Mouse (Mus musculus) spleen, embryonic (tissue): ENCODE data around the gene Pde3a.
"Not testable (repeated sequence)": the region's sequence is repeated elsewhere in the genome, so short reads cannot be mapped to it uniquely, and the experiment has no call there.

ENCODE experiments used
- CTCF ChIA-PET: fragments of 350-600 bp; sonication (Branson Sonifier 250); formaldehyde crosslinking; loops from one replicate; lab custom pipeline; 2022; lab: Charles Lee

Gene Pde3a

DNA sequence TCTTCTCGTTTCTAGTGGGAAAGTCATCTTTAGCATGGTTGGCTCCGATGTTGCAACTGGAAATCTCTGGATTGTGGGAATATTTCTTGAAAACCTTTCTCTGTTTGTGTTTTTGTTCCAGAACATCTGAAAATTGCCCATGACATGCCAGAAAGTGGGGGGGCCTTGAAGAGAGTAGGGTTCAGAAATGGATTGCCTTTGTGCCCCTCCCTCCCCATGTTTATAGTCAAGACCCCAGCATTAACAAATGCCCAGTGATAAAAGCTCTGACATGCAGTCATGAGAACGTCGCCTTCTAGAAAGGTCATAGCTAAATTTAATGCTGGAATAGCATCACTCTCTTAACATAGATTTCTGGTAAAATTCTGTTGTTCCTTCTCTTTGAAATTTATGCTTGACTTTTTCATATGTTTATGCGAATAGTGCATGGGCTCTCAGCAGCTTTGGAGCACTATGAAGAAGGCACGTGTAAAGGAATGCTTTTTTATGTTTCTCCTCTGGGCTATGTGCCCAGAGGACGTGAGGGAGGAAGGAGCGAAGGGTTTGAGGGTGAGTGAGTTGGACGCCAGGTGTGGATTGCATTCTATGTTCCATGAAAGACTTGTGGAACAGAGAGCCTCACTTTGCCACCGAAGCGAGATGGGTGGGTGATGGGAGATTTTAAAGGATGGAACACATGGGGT is 19.0 kb downstream of the Pde3a start:
- CTCF ChIA-PET = no interaction called here

DNA sequence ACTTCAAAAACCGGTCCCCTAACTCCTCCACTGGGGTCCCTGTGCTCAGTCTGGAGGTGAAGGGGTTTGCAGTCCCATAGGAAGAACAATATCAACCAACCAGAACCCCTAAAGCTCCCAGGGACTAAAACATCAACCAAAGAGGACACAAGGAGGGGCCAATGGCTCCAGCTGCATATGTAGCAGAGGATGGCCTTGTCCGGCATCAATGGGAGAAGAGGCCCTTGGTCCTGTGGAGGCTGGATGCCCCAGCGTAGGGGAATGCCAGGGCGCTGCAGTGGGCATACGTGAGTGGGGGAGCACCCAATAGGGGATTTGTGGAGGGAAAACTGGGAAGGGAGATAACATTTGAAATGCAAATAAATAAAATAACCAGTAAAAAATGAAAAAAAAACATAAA is 19.8 kb downstream of the Pde3a start:
- CTCF ChIA-PET = no interaction called here

DNA sequence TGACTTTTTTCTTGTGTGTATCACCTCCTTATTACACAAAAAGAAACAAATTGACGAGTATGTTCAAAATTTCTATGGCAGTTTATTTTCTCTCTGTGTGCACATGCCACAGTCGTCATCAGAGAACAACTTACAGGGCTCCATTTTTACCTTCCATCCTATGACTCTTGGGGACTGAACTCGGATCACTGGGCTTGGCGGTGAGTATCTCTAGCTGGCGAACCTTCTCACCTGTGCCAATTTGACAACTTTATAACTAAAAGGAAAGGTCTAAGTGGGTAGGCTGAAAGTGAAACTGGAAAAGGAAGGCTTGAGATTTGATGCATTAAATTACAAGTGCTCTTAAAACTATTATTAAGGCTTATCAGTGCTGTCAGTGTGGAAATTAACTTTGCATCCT is 22.1 kb downstream of the Pde3a start:
- CTCF ChIA-PET = no interaction called here

DNA sequence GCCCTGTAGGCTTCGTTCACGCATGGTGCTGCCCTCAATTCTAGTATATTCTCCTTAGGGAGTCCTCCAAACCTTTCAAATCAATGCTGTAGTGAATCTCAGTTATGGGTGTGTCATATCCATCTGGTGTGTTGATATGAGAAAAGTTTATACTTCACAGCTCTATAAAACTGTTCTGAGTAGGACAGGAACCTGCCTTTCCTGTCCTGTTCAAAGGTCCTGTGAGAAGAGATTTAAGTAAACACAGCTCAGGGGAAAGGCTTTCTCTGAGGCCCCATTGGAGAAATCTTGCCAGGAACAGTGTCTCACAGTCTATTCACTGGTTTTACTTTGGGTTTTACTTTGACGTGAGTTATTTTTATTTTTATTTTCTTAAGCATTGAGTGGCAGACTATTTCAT is 22.5 kb downstream of the Pde3a start:
- CTCF ChIA-PET = no interaction called here

DNA sequence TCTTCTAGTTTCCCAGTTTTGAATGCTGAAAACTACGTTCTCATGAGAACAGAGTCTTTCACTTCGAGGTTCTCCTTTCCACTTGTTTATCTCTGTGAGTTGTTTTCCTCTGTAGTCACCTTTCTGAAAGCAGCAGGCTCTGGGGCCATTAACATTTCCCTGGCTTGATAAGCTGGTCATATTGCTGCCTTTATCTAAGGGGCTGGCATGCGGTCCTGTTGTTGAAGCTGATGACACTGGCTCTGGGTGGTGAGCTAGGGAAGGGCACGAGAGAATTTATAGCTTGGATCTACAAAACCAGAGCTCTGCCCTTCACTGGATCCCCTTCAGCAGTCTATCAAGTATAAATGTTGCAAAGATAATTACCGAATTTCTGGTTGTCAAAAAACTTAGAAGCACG is 24.6 kb downstream of the Pde3a start:
- CTCF ChIA-PET = no interaction called here

DNA sequence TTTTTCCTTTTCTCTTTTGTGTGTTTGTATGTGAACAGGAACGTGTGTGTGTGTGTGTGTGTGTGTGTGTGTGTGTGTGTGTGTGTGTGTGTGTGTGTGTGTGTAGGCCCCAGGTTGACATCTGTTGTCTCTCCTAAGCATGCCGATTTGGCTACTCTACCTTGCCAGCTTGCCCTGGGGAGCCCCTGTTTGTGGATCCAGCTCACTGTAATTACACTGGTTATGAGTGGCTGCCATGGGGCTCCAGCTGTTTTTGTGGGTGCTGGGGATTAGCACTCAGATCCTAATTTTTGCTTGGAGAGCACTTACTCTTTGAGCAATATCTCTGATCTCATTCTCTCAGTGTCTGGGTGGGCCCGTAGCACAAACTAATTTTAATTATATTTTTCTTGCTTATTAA is 32.6 kb downstream of the Pde3a start:
- CTCF ChIA-PET = no interaction called here

DNA sequence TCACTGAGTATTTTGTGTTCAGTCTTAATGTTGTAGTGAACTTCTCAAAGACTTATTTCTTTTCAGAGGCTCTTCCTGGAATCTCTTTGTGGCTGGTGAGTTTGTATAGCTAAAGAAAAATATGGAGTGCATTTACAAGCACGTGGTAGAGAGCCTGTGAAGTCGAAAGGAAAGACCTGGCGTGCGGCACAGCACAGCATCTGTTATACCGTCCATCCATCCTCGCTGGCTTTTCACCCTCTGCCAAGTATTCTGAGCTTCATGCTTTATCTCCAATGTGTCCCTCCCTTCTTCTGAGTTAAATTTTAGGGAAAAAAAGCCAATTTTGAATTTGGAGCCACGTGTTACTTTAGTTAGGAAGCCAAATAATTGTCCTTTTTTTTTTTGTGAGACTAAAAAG is 33.7 kb downstream of the Pde3a start:
- CTCF ChIA-PET = no interaction called here

DNA sequence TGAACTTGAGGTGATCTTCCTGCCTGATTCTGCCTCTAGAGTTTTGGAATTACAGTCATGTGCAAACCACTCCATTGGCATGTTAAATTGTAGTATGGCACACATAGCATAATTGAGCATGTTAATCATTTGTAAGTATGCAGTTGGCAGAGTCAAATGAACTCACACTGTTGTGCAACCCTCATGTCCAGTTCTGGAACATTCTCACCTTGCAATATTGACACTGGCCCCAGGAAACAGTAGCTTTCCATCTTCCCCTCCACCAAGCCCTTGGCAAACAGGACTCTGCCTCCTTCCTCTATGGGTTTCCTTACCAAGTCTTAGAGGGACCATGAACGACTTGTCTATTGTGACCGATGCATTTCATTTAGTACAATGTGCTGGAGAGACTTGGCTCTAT is 42.1 kb downstream of the Pde3a start:
- CTCF ChIA-PET = no interaction called here

DNA sequence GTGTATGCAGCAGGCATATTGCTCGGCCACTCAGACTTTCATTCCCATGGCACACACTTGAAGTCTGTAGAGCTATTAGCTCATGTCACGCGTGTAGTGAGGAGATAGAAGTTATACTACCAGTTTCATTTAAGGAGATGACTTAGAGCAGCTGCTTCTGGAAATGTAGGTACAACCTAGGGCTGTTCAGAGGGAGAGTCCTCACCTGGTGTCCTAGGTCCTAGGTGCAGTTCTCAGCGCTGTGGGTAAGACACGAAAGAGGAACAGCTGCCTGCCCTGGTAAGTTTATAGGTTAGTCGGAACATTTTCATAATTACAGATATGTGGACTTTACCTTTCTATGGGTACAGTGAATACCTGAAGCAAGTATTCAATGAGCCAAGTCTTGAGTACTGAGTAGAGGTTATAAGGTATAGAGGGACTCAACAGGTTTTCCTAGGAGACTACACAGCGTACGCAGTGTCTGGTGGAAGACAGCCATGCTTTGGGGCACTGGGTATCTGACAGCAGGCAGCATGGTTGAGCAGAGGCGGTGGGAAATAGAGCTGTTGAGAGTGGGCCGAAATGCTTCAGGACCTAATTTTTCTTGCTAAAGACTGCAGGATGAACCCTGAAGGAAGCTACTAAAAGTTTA is 43.9 kb downstream of the Pde3a start:
- CTCF ChIA-PET = no interaction called here

DNA sequence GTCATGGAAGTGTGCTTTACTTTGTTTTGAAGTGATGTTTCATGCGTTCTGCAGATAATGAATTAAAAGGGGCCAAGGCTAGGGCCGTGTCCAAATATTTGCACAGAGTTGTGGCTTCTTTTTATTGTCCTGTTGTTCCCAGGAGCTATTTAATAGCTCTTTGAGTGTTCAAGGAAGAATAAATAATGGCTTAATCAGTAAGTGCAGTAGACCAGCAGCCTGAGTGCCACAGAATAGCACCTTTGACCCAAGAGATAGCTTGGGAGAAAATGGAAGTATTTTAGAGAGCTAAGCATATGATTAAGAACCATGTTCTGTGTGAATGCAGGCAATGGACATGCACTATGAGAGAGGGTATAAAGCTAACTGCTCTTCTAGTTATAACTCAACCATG is 44.4 kb downstream of the Pde3a start:
- CTCF ChIA-PET = no interaction called here

DNA sequence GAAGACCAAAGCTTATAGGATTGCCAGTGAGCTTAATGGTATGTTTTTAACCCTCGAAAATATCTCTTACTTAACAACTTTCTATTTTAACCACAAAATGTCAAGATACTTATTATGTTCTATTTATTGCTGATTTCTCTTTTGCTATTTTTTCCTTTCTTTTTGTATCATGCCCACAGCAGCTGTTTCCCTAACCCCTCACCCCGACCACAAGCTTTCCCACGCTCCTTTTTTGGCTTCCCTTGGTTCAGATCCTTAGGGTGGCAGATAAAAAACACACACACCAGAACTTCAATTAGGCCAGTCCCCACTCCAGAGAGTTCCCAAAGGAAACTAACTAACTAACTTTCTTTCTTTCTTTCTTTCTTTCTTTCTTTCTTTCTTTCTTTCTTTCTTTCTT is 46.2 kb downstream of the Pde3a start:
- CTCF ChIA-PET = no interaction called here

DNA sequence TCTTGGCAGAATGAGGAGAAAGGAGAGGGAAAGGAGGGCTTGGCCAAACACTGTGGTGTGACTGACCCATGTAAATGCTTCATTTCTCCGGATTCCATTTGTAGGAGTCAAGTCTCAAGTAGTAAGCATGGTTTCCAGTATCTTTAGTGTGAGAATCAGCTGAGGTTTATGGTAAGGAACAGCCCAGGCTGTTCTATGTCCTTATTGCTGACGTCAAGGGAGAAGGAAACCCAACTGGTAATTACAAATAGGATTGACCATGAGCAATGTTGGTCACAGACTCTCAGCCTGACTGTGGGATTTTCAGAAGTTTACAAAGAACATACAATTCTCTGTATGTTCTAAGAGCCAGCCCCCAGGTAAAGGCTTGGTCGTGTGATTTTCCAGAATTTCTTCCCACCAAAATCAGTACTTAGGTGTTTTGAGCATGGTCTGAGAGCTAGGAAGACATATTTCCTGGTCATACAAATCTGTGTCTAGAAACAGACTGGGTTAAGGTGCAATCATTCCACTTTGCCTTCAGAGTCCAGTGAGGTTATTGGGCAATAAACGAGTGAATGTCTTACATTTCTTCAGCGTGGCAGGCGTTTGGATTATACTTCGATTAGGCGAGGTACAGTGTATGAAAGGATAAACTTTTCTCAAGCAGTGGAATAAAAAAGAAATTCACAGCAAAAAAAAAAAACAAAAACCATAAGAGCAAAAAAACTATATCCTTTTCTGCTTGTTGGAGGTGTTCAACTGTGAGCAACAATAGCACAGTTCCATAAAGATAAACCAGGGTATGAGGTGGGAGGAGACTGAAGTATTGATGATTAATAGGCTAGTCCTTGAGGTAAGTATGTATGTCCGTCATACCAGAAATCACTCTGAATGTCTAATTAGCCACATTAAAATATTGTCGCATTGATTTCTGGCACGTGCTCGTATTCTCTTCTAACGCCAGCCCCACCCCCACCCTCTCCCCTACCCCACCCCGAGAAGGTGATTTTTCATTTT is 53.0 kb downstream of the Pde3a start:
- CTCF ChIA-PET = no interaction called here

DNA sequence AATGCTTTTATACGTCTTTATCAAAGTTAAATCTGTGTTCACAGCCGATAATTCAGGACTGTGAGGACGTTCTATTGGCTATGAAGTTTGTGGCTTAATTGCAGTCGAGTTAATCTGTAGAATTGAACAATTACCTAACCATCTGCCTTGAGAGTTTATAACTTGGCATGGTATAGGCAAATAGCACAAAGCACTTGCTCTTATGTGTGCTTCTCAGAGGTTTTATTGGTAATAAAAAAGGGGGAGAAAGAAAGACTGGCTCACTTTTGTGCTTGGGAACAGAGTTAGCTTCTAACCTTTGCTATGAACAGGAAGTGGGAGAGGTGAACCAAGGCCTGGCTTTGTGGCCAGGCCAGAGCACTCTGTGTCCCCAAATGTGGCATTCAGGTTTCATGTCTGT is 53.8 kb downstream of the Pde3a start:
- CTCF ChIA-PET = no interaction called here

DNA sequence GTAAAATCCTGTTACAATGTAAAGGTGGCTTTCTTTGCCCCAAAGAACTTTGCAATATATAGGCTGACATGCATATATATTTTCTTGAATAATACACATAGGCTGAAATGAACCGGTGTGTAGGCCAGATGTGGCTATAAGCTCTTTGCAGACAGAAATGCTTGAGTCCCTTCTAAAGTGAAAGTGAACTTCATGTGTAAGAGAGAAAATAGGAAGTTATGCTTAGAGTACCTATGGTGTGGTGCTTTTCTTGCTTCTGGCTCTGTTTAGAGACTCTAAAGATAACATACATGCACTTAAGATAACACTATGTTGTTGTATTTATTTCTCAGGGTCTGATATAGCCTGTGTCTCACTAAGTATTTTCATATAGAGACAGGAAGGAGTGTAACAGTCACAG is 58.3 kb downstream of the Pde3a start:
- CTCF ChIA-PET = no interaction called here

DNA sequence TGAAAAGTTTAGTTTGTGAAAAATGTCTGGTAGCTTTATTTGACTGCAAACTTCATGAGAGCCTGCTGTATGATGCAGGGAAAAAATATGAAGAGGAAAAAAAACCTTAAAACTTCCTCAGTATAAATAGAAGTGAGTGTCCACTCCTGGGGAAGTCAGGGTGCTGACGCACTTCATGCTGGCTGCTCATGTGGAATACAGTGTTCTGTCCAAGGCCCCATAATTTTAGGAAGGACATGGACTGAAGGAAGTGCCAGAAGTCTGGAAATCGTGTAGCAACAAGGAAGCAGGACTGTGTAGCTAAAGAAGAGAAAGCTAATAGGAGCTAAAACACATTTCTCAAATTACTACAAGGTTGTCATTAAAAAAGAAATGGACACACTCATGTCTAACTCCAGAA is 59.4 kb downstream of the Pde3a start:
- CTCF ChIA-PET = no interaction called here

DNA sequence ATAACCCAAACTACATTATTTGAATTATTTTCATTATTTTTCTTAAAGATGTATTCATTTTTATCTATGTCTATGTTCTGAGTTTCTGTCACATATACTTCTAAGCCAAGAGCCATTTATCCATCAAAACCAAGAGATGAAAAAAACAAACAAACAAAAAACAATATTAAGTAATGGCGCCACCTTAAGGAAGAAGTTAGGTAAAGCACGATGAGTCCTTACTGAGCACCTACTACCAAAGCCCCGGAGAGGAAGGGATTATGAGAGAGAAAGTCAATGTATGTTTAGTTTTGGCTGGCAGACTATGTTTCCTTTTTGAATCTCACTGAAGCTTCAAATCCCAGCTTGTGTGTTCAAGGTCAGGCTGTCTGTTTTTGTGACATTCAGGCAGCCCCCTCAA is 60.8 kb downstream of the Pde3a start:
- CTCF ChIA-PET = no interaction called here

DNA sequence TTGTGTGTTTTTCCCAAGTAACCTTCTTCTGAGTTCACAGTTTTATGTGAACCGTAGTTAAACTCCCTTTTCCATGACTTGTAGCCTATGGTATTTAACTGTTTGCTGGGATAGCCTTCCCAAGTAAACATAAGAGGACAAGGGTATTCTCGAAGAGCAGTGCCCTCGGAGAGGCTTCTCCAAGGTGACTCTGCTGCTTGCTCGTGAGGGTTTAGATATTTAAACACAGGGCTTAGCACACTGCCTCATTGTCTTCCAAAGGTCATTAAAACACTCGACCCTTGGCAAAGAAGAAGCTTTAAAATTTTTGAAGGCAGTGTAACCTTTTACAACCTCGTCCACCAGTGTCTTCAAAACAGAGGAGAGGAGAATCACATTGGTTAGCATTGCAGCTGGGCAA is 61.3 kb downstream of the Pde3a start:
- CTCF ChIA-PET = no interaction called here

DNA sequence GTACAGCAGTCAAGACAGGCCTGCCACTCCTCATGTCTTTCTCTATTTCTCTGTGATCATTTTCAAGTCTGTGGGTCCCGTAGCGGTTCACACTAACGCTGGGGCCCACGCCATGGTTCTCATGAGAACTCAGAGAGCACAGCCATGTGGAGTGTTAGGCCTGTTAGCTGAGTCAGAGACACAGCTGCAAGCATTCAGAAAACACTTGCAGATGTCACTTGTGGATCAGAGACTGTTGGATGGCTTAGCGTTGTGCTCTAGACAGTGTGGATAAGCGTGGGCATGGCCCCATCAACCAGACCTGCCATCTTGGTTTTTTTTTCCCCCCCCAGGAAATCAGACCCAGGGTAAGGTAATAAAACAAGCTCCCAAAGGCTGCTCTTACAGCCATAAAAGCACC is 62.5 kb downstream of the Pde3a start:
- CTCF ChIA-PET = no interaction called here

DNA sequence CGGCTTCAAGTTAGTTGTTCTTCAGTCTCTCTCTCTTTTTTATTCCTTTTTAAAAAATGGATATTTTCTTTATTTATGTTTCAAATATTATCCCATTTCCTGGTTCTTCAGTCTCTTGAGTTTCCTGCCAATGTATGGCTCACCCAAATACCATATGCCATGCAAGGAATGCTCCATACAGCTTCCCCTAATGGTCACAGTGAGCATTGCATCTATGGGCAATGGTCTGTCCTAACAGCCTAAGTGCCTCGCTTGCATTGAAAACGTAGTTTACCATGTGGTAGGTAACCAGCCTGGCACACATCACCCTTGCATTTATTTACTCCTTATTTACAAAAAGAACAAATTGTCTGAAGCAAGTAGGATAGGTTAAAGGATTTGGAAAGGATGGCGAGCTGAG is 64.0 kb downstream of the Pde3a start:
- CTCF ChIA-PET = no interaction called here

DNA sequence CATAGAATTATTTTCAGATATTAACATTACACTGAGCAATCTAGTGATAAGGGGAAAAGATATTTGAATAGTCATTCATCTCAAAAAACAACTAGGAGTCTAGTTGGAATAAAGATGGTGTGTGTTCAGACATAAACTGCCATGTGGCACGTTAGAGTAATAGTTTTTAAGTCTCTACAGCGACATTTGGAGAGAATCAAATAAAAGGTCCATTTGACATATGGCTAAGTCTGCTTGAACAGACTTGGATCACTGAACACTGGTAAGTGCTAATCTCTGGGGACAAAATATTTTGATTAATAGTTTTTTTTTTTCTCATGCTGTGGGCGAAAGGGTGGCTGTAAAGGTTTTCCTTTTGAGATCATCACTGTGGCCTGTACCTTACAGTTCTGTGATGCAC is 69.4 kb downstream of the Pde3a start:
- CTCF ChIA-PET = no interaction called here

DNA sequence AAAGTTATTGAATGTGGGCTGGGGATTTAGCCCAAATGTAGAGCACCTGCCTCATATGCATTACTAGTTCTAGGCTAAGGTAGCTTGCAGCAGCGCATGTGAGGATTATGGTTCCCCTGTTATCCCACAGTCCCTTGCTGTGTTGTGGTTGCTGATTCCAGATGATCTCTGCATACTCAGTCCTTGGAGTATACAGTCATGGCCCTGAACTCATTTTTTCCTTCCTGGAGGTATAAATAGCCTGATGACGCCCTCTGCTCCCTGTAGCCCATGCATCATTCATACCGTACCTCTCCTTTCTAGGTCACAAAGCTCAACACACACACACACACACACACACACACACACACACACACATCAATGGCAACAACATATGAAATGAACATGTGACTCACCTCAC is 72.2 kb downstream of the Pde3a start:
- CTCF ChIA-PET = no interaction called here

DNA sequence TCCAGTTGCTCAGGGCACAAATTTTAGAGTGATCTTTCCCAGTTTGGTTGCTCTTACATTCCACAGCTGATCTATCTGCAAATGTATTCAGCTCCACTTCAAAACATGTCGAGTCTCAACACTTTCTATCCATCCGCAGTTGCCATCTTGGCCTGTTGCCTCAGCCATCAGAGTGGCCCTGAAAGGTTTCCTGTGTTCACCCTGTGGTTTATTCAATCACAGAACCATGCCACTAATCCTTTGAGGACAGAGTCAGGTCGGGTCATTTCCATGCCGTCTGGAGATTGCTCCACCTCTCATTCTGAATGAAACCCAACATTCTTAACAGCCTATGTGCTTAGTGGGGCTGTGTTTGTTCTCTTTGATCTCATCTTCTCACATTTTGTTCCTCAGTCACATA is 73.9 kb downstream of the Pde3a start:
- CTCF ChIA-PET = no interaction called here

DNA sequence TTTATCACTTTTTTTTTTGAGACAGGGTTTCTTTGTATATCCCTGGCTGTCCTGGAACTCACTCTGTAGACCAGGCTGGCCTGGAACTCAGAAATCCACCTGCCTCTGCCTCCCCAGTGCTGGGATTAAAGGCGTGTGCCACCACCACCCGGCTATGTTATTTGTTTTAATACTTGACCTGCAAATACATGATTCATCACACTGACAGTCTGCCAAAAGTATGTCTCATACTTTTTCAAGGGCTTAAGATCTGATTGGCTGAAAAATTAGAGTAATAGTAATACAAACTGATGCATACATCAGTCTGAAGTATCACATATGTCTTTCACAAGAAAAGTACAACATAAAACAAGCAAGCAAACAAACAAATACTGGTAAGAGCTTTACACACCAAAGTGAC is 78.1 kb downstream of the Pde3a start:
- CTCF ChIA-PET = not testable (repeated sequence)
